Mouse (Mus musculus) megakaryocyte, embryonic 14.5 days (primary cell): ENCODE measurements around the gene Mfsd6l.

Experiments used
- FLI1 ChIP-seq: IDR thresholded peaks from 2 replicates; pipeline ENCODE4 v1.6.1; 2012; ENCODE audit warnings: low read length, inconsistent platforms, mixed read lengths
- GATA1 ChIP-seq: IDR thresholded peaks from 3 replicates; pipeline ENCODE4 v1.6.1; 2012; ENCODE audit warnings: mixed read lengths, low read length, inconsistent platforms, borderline replicate concordance

- TF ChIP-seq GATA1 (no peak), FLI1 (no peak)
These were observed 30.7 kb downstream of the Mfsd6l start, which contains the start of gene Ccdc42 for GRCm38 (mm10) chr11:68586721-68587120.
